Mouse (Mus musculus): ENCODE results near the gene Gabrd.

The Gabrd gene

DNA sequence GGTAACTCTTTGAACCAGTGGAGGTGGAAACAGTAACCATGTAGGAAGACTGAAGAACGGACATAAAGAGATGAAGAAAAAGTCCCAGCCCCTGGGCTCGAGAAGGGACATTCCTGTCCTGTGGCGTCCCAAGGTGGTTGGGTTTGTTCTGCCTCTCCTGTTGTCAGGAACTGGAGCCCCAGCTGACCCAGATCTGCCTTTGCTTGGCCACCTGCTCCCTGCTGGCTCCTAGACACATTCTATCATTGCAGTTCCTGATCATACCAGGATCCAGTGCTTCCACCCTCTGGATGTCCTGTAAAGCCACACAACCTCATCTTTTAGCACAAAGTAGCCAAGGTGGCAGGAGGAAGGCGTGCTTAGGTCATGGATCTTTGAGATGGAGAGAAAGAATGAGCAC lies 14.6 kb downstream of the Gabrd start:
- DNase-seq (ENCODE audit: low read depth in 1 of 2, low spot score in 2 of 2) = no peak

- no peak for DNase-seq (ENCODE audit: low read depth in 1 of 2, low spot score in 2 of 2)
Observed at GRCm38 (mm10) chr4:155382752-155383151, 15.2 kb downstream of the Gabrd start.

DNA sequence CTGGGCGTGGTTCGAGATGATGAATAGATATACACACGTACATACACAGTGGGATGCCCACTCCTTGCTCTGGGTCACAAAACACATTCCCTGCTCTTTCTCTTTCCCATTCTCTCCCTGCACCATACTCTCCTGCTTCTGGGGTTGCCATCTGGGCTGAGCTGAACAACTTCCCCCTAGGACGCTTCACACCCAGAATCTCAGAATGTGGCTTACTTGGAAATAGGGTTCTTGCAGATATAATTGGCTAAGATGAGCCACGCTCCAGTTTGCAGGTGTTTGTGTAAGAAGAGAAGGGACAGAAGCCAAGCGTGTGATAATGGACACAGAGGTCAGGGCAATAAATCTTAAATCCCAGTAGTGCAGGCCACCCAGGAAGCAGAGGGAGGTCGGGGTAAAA lies 15.9 kb downstream of the Gabrd start:
- no peak for DNase-seq (ENCODE audit: low read depth in 1 of 2, low spot score in 2 of 2)

DNA sequence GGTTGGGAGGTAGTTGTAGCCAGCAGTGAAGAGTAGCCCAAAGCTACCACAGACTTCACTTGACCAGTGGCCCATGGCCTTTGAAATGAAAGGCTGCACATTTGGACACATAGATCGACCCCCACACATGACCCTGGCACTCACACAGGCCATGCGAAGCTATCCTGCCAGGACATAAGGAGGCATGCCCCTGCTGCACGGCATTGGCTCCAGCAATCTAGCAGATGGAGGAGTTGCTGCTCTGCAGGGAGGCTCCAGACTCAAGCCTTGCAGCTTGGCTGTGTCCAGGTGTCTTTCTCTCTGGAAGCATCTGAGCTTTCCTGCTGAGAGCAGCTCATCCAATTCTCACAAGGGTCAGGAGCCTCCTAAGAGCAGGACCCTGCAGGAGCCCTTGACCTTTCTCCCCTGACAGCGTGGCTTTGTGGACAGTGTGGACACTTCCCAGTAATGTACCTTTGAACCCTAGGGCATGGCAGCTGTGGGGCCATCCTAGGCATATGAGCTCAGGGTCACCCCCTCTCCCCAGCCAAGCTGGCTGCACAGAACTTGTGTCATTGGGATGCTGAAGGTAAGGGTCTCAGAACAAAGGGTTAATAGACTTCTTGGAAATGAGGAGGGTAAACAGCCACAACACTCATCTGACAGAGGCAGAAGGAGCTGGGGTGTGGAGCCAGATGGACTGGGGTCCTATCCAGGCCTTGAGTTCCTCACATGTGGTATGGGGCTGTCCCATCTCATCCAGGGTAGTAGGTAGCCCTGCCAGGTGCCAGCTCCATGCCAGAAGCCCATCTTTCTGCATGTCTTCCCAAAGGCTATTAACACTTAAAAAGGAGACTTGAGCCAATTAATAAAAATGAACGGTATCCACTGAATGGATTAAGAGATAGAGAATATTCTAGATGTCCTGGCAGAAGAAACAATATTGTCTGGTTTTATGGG lies 25.8 kb downstream of the Gabrd start:
- no peak for DNase-seq (ENCODE audit: low read depth in 1 of 2, low spot score in 2 of 2)

DNA sequence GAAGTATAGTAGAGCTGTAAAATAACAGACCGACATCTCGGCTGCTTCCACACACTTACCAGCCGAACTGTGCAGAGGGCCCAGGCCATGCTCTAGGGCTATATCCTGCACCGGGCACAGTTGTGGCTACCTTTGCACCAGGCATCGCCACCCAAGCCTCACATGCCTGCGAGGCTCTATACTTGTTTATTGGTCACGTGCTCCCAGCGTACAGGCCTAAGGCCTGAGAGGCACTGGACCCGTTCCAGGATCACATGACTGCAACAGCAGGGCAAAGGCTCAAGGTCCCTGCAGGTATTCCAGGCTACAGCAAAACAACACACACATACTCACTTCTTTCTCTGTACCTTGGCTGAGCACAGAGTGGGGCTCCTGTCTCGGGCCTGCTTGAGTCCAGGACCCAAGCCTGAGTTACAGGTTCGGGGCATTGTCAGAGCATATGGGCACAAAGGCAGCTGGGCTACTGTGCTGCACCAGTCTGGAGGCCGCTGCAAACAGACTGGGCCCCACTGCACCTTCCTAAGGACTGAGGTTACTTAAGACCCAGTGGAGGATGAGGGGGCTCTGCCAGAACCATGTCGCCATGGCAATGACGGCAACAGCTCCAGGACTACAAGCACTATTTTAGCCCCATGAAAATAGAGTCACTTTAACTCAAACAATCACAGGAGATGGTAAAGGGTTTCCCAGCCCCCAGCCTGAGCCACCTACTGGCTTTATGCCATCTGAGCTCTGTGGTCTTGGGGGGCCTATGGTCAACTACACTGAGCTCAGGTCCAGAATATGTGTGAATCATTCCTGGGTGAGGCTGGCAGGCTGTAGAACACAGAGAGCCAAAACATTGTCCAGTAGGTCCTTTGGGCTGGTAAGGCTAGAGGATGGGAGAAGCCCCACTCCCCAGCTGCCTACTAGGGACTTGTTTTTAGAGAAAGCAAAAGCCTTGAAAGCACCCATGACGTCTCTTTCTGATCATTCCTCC lies 26.9 kb downstream of the Gabrd start:
- DNase-seq (ENCODE audit: low read depth in 1 of 2, low spot score in 2 of 2) = no peak

DNA sequence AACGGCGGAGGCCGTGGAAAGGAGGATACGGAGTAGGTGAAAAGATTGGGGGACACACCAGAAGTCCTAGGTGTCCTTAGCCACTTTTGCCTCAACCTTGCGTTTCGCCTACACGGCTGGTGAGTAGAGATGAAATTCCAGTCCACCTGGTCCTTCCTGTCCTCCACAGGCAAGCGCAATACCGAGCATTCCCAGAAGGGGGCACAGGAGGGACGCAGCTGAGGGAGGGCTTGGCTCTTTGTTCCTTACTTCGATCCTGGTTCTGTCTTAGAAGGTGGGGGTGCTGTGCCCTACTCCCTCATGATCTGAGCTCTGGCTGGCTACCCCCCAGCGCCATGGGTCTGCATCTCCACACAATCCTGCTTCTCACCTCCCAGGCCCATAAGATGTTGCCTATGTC lies 29.2 kb downstream of the Gabrd start:
- no peak for DNase-seq (ENCODE audit: low read depth in 1 of 2, low spot score in 2 of 2)

- DNase-seq (ENCODE audit: low read depth in 1 of 2, low spot score in 2 of 2) = no peak
Observed at GRCm38 (mm10) chr4:155367739-155368138, 30.2 kb downstream of the Gabrd start.

DNA sequence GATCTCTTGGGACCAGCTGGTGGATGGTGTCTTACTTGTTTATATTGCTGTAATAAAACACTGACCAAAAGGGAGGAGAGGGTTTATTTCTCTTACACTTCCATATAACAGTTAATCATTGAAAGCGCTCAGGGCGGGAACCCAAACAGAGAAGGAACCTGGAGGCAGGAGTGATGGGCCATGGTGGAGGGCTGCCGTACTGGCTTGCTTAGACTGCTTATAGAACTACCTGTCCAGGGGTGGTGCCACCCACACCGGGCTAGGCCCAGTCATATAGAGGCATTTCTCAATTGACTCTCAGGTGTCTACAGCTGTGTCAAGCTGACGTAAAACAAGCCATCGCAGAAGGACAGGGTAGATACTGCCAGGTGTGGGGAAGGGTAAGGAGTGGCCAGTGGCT lies 31.1 kb downstream of the Gabrd start:
- no peak for DNase-seq (ENCODE audit: low read depth in 1 of 2, low spot score in 2 of 2)

DNA sequence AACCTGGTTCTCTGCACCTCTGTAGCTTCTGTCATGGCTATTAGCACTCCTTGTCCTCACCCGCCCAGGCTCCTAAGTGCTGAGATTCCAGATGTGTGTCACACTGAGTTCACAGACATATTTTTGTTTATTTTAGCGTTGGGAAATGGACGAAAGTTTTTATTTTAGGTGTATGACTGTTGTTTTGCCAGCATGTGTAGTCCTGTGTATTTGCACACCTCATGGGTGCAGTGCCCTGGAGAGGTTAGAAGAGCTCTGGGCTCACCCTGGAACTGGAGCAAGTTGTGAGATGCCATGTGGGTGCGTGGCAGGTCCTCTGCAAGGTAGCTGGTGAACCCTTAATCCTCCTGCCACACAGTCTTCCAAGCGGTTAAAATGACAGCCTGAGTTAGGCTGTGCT lies 35.5 kb downstream of the Gabrd start:
- DNase-seq (ENCODE audit: low read depth in 1 of 2, low spot score in 2 of 2) = no peak

- no peak for DNase-seq (ENCODE audit: low read depth in 1 of 2, low spot score in 2 of 2)
Observed at GRCm38 (mm10) chr4:155361303-155361791, 36.6 kb downstream of the Gabrd start, which contains the start of gene Prkcz. Gene Prkcz (minus strand): TSS chr4:155361361.

- DNase-seq (ENCODE audit: low read depth in 1 of 2, low spot score in 2 of 2) = no peak
Observed at GRCm38 (mm10) chr4:155360856-155361255, 37.1 kb downstream of the Gabrd start.

DNA sequence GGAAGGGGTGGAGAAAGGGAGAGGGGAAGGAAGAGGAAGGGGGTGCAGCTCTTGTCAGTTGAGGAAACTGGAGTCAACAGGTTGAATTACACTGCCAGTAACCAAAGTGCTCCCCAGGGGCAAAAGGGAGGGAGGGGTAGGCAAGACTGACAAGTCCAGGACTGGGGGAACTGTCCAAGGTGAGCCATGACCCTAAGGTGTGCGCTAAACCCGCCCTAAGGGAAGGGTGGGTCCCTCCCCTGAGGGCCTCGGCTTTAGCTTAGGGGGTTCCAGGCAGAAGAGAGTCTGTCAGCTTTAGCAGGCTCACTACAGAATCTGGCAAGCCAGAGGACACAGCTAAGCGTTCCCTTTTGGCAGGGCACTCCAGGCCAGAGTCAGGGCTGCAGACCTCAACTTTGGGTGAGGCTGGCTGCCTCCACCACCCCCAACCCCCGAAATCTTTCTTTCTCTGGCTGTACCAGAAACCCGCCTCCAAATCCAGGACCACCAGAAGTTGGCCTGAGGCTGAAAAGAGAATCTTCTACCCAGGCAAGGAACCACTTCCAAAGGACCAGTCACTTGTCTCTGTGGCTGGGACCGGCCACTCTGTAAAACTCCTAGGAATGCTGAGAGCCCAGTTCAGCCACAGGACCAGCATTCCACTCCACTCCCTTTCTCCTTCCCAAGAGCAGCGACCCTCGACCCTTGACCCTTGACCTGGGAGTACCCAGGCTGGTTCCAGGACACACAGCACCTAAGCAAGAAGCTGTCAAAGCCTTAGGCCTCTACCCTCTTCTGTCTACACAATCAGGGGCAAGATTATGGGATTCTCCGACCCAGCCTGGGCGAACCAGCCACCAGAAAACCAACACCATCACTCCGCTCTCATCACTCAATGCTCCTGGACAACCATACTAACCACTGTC lies 38.1 kb downstream of the Gabrd start:
- no peak for DNase-seq (ENCODE audit: low read depth in 1 of 2, low spot score in 2 of 2)

- no peak for DNase-seq (ENCODE audit: low read depth in 1 of 2, low spot score in 2 of 2)
Observed at GRCm38 (mm10) chr4:155357601-155358000, 40.3 kb downstream of the Gabrd start.

- DNase-seq (ENCODE audit: low read depth in 1 of 2, low spot score in 2 of 2) = no peak
Observed at GRCm38 (mm10) chr4:155356354-155356753, 41.6 kb downstream of the Gabrd start.

- DNase-seq (ENCODE audit: low read depth in 1 of 2, low spot score in 2 of 2) = no peak
Observed at GRCm38 (mm10) chr4:155354546-155354945, 43.4 kb downstream of the Gabrd start.

DNA sequence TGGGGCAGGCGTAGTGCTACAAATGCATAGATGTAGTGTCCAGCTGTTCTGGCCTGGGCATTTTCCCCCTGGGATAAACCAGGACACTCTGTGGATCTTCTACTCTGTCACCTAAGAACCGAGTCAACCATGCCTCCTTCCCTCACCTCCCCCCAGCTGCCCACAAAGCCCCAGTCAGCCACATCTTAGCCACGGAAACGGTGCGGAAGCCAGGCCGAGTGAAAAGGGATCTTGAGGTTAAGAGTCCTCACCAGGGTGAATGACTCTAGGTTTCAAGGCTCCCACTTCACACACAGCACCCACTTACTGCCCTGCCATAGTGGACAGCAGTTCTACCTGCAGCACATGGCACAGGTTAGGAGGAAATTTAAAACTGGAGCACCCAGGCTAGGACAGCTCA lies 43.9 kb downstream of the Gabrd start:
- no peak for DNase-seq (ENCODE audit: low read depth in 1 of 2, low spot score in 2 of 2)

- DNase-seq (ENCODE audit: low read depth in 1 of 2, low spot score in 2 of 2) = no peak
Observed at GRCm38 (mm10) chr4:155352581-155352980, 45.3 kb downstream of the Gabrd start.

GRCm38 (mm10) chr4:155346350-155346749 lies 51.6 kb downstream of the Gabrd start:
- DNase-seq (ENCODE audit: low read depth in 1 of 2, low spot score in 2 of 2) = no peak

GRCm38 (mm10) chr4:155345608-155345953 lies 52.3 kb downstream of the Gabrd start:
- DNase-seq (ENCODE audit: low read depth in 1 of 2, low spot score in 2 of 2) = no peak

GRCm38 (mm10) chr4:155344716-155345607 lies 53.0 kb downstream of the Gabrd start:
- DNase-seq (ENCODE audit: low read depth in 1 of 2, low spot score in 2 of 2) = no peak
